Mouse (Mus musculus) liver, adult 2 months (tissue): Measurements from ENCODE around the gene Ifit3. TPM values are rescaled to one million over a fixed set of nuclear protein-coding genes. Genes with fewer than 3 reads are reported as not detected.
"Not testable (repeated sequence)": the region's sequence is repeated elsewhere in the genome, so short reads cannot be mapped to it uniquely, and the experiment has no call there.

Experiments
- DNase-seq: peaks from one replicate; pipeline ENCODE4 v3.0.0-alpha.2; 2011; ENCODE audit warnings: low read depth, low spot score; ENCODE audit errors: extremely low read depth
- H3K27ac ChIP-seq: fragments of 200-500 bp; replicated peaks from 2 replicates; pipeline ENCODE4 v1.5.1; 2012; ENCODE audit warnings: low read depth, mild to moderate bottlenecking, control low read depth, inconsistent platforms, low read length; ENCODE audit not compliant: insufficient read depth
- H3K27me3 ChIP-seq: fragments of 200-500 bp; 2 replicates; pipeline ENCODE4 v1.6.1; 2012; ENCODE audit warnings: mild to moderate bottlenecking, moderate library complexity, low read length, inconsistent platforms; ENCODE audit not compliant: control insufficient read depth, insufficient read depth
- H3K36me3 ChIP-seq: fragments of 200-500 bp; 2 replicates; pipeline ENCODE4 v1.6.1; 2012; ENCODE audit warnings: low read length, inconsistent platforms; ENCODE audit not compliant: control insufficient read depth, insufficient read depth
- H3K4me1 ChIP-seq: fragments of 200-500 bp; 2 replicates; pipeline ENCODE4 v1.6.1; 2011; ENCODE audit warnings: low read length; ENCODE audit not compliant: control insufficient read depth, insufficient read depth
- H3K4me3 ChIP-seq: fragments of 200-500 bp; 2 replicates; pipeline ENCODE4 v1.5.1; 2011; ENCODE audit warnings: low read depth, mild to moderate bottlenecking, control low read depth, low read length, moderate library complexity; ENCODE audit not compliant: insufficient read depth
- H3K79me2 ChIP-seq: fragments of 200-500 bp; 2 replicates; pipeline ENCODE4 v1.6.1; 2012; ENCODE audit warnings: inconsistent platforms, mild to moderate bottlenecking, low read length, moderate library complexity; ENCODE audit not compliant: control insufficient read depth, insufficient read depth
- H3K9ac ChIP-seq: fragments of 200-500 bp; 2 replicates; pipeline ENCODE4 v1.6.1; 2012; ENCODE audit warnings: low read depth, mild to moderate bottlenecking, control low read depth, inconsistent platforms, low read length
- CTCF ChIP-seq: fragments of 200-500 bp; IDR thresholded peaks from 2 replicates; pipeline ENCODE4 v1.5.1; 2011; ENCODE audit warnings: low read depth, low read length, control low read depth
- POLR2A ChIP-seq: fragments of 200-500 bp; IDR thresholded peaks from 2 replicates; pipeline ENCODE4 v1.6.1; 2011; ENCODE audit warnings: low read length, control low read depth; ENCODE audit not compliant: insufficient read depth; ENCODE audit errors: extremely low read depth
- WGBS: fragments of 180-500 bp; shearing (Covaris S2); methylation state at CpG from one replicate; pipeline ENCODE4 v1.1.7; 2018; 5-methylcytosine and 5-hydroxymethylcytosine counted together
- polyA plus RNA-seq: library from polyadenylated mRNA; depleted of rRNA; stranded (reverse); fragments of >200 nt; gene quantifications from 2 replicates; pipeline ENCODE4 v1.2.3, GENCODE M21; 2012; rRNA removed
- total RNA-seq: library from RNA; depleted of rRNA; stranded (reverse); fragments of >200 nt; gene quantifications from 2 replicates; pipeline ENCODE4 v1.2.3, GENCODE M21; 2014; rRNA removed

Gene Ifit3
- 21.3 and 39.2 TPM in 2 replicates for total RNA-seq
- 3.4 and 5.8 TPM in 2 replicates for polyA plus RNA-seq

DNA sequence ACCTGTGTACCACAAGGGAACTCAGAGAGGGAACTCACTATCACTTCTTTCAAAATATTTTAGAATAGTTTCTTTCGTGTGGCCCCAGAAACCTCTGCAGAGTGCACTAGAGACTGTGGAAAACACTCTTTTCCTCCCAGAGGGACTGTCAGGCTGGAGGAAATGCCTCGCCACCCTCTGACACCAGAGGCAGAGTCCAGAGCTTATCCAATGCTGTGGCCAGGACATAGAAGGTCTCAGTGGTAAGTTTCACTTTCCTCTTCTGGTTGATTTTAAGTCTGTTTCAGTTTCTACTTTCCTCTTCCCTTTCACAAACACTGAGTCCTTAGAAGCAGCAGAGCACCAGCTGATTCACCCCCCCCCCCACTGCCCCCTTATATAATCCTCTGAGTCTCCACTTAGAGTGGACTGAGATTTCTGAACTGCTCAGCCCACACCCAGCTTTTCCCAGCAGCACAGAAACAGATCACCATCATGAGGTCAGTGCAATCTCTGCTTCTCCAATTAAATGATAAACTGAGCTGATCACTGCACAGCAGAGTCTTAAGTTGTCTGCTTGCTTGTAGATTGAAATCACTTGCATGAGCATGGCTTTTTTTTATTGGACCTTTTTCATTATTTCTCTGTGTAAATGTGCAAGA, at the start of gene Ifit3:
Ifit3 (plus strand) TSS at position 406 of the 641 bp plus-strand sequence.
- peak within 1 kb of the TSS; percentile 43; the same call in 1 of the 2 replicates for H3K9ac ChIP-seq
- H3K79me2 ChIP-seq, H3K4me1 ChIP-seq, H3K36me3 ChIP-seq, H3K27me3 ChIP-seq: not testable (repeated sequence)
- peak within 1 kb of the TSS; percentile 58 for H3K27ac ChIP-seq
- DNase-seq, result peak; percentile 55
- H3K4me3 ChIP-seq, result 0 out of 2 replicates have a peak within 1 kb of the TSS, but pooled peaks have one; percentile 35
- 6% methylated on average over 2 of the region's 2 CpGs for WGBS

- H3K9ac ChIP-seq, result no peak overlapping the region
- no peaks in the 10 kb centered on the region for H3K27me3 ChIP-seq
- H3K4me1 ChIP-seq, result no peaks in the 10 kb centered on the region
- H3K4me3 ChIP-seq, result no peak overlapping the region
- no peaks in the 10 kb centered on the region for H3K36me3 ChIP-seq
- DNase-seq, result no peak
- H3K79me2 ChIP-seq, result no peaks in the 10 kb centered on the region
- no peak overlapping the region for H3K27ac ChIP-seq
- TF ChIP-seq POLR2A (no peak), CTCF (no peak)
- WGBS, result 75% methylated on average over 1 of the region's 1 CpGs
Observed at GRCm38 (mm10) chr19:34539422-34539821, 43.9 kb upstream of the Ifit3 start.

GRCm38 (mm10) chr19:34546211-34546610, 37.1 kb upstream of the Ifit3 start:
- Histone ChIP-seq H3K79me2 (no peaks in the 10 kb centered on the region), H3K4me1 (no peaks in the 10 kb centered on the region), H3K27ac (no peak overlapping the region), H3K36me3 (no peaks in the 10 kb centered on the region), H3K4me3 (no peak overlapping the region), H3K9ac (no peak overlapping the region), H3K27me3 (no peaks in the 10 kb centered on the region)
- no peak for DNase-seq
- WGBS, result 95% methylated on average over 4 of the region's 4 CpGs
- no peak for TF ChIP-seq POLR2A
- TF ChIP-seq CTCF, result no peak

GRCm38 (mm10) chr19:34547976-34548375, 35.4 kb upstream of the Ifit3 start:
- Histone ChIP-seq H3K36me3 (no peaks in the 10 kb centered on the region), H3K4me3 (no peak overlapping the region), H3K9ac (no peak overlapping the region), H3K79me2 (no peaks in the 10 kb centered on the region), H3K27me3 (no peaks in the 10 kb centered on the region), H3K27ac (no peak overlapping the region), H3K4me1 (no peaks in the 10 kb centered on the region; the same call in 1 of the 2 replicates)
- WGBS, result 49% methylated on average over 7 of the region's 7 CpGs
- peak; percentile 86 for TF ChIP-seq CTCF
- TF ChIP-seq POLR2A, result no peak
- peak; percentile 56 for DNase-seq

DNA sequence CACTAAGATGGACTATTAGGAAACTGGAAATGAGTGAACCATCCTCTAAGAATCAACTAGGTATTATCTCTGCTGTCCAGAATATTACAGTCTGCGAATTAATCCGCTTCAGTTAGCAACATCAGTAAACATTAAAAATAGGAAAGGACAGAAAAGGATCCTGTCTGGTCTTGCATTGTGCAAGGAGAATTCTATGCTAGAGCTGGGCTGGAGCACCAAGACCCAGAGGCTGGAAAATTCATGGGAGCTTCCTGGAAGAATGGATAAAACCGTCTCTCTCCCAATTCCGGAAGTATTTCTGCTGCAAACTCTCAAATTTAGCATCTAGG, 33.2 kb upstream of the Ifit3 start:
- TF ChIP-seq POLR2A (no peak), CTCF (no peak)
- WGBS, result 32% methylated on average over 4 of the region's 4 CpGs
- Histone ChIP-seq H3K36me3 (no peaks in the 10 kb centered on the region), H3K27me3 (no peaks in the 10 kb centered on the region), H3K79me2 (no peaks in the 10 kb centered on the region; the same call in 1 of the 2 replicates), H3K9ac (no peak overlapping the region), H3K4me1 (no peaks in the 10 kb centered on the region; the same call in 1 of the 2 replicates), H3K4me3 (no peak overlapping the region), H3K27ac (no peak overlapping the region)
- no peak for DNase-seq

DNA sequence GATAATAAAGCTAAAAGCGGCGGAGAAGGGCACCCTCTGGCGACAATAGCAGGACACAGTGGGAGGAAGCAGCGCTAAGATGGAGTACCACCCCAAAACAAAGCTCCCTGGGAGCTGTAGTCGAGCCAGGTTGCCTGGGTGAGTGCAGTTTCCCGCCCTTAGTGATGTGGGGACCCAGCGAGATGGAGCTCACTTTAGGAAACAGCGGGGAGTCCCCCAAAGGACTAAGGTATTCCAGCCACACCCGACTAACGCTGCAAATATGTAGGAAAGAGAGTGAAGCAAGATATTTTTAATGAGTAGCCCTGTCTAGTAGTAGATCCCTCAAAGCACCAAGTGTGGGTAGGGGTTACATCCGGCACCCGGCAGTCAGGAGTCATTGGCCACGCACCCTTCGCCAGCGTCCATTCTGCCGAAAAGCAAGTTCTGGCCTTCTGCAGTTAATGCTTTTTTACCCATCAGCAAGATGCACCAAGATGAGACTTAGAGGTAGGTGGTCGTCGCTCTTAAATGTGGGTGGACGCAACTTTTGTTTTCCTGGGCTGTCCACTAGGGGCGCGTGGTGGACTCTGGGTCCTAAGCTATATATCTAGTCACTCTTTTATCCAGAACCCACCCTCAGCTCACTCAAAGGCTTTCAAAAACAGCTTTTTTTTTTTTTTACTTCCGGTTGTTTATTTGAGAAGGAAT, 32.7 kb upstream of the Ifit3 start, which contains the start of gene Ifit2:
Ifit2 (plus strand) TSS at position 161 of the 690 bp plus-strand sequence.
- peak; percentile 86 for TF ChIP-seq CTCF
- no peak for TF ChIP-seq POLR2A
- Histone ChIP-seq H3K4me3 (peak within 1 kb of the TSS; percentile 73), H3K9ac (peak within 1 kb of the TSS; percentile 44; the same call in 1 of the 2 replicates), H3K4me1 (no peaks in the 10 kb centered on the region; the same call in 1 of the 2 replicates), H3K36me3 (no peaks in the 10 kb centered on the region), H3K27me3 (no peaks in the 10 kb centered on the region), H3K79me2 (no peaks in the 10 kb centered on the region; the same call in 1 of the 2 replicates), H3K27ac (peak within 1 kb of the TSS; percentile 29)
- WGBS, result 1% methylated on average over 22 of the region's 22 CpGs
- DNase-seq, result peak; percentile 60
